Mouse (Mus musculus): Measurements from ENCODE around the gene Nlrc5. TPM values are rescaled to one million over a fixed set of nuclear protein-coding genes. Genes with fewer than 3 reads are reported as not detected.
"Not testable (repeated sequence)": the region's sequence is repeated elsewhere in the genome, so short reads cannot be mapped to it uniquely, and the experiment has no call there.

The Nlrc5 gene
- polyA plus RNA-seq, 1 experiment from 2014 or later = not detected

- Histone ChIP-seq H3K4me2 (no peak overlapping the region), H3K9me3 (ENCODE audit: control insufficient read depth, low read length) (no peaks in the 10 kb centered on the region), H3K36me3 (ENCODE audit: control insufficient read depth, insufficient read depth, low read length) (no peaks in the 10 kb centered on the region), H3K27ac (ENCODE audit: low read depth, low read length) (no peak overlapping the region), H3K4me3 (ENCODE audit: low read depth, low read length) (no peak overlapping the region), H3K9ac (ENCODE audit: low read depth, low read length) (no peak overlapping the region), H3K27me3 (replicated peaks; ENCODE audit: control insufficient read depth, insufficient read depth, low read length) (no peaks in the 10 kb centered on the region), H3K4me1 (replicated peaks; ENCODE audit: control insufficient read depth, insufficient read depth, low read length) (no peaks in the 10 kb centered on the region)
- ATAC-seq (replicated peaks; ENCODE audit: low FRiP score) (no peak), DNase-seq (ENCODE audit: low spot score) (no peak)
- WGBS = 83% methylated on average over 3 of the region's 3 CpGs
Measured at GRCm38 (mm10) chr8:94443153-94443552, 9.0 kb downstream of the Nlrc5 start.

- ATAC-seq (replicated peaks; ENCODE audit: low FRiP score) = no peak
Measured at GRCm38 (mm10) chr8:94444480-94444879, 10.3 kb downstream of the Nlrc5 start.

GRCm38 (mm10) chr8:94447142-94447541 lies 13.0 kb downstream of the Nlrc5 start:
- Histone ChIP-seq H3K9me3 (ENCODE audit: control insufficient read depth, low read length) (no peaks in the 10 kb centered on the region), H3K27ac (ENCODE audit: low read depth, low read length) (no peak overlapping the region), H3K4me1 (replicated peaks; ENCODE audit: control insufficient read depth, insufficient read depth, low read length) (no peaks in the 10 kb centered on the region), H3K4me3 (ENCODE audit: low read depth, low read length) (no peak overlapping the region), H3K36me3 (ENCODE audit: control insufficient read depth, insufficient read depth, low read length) (no peaks in the 10 kb centered on the region), H3K4me2 (no peak overlapping the region), H3K27me3 (replicated peaks; ENCODE audit: control insufficient read depth, insufficient read depth, low read length) (no peaks in the 10 kb centered on the region), H3K9ac (ENCODE audit: low read depth, low read length) (no peak overlapping the region)
- ATAC-seq (replicated peaks; ENCODE audit: low FRiP score) (no peak), DNase-seq (ENCODE audit: low spot score) (no peak)
- WGBS = 67% methylated on average over 3 of the region's 3 CpGs

More at GRCm38 (mm10) chr8:94444480-94444879, 10.3 kb downstream of the Nlrc5 start:
- Histone ChIP-seq H3K4me1 (replicated peaks; ENCODE audit: control insufficient read depth, insufficient read depth, low read length) (no peaks in the 10 kb centered on the region), H3K9me3 (ENCODE audit: control insufficient read depth, low read length) (no peaks in the 10 kb centered on the region), H3K36me3 (ENCODE audit: control insufficient read depth, insufficient read depth, low read length) (no peaks in the 10 kb centered on the region), H3K4me2 (no peak overlapping the region), H3K27ac (ENCODE audit: low read depth, low read length) (no peak overlapping the region), H3K9ac (ENCODE audit: low read depth, low read length) (no peak overlapping the region), H3K27me3 (replicated peaks; ENCODE audit: control insufficient read depth, insufficient read depth, low read length) (no peaks in the 10 kb centered on the region), H3K4me3 (ENCODE audit: low read depth, low read length) (no peak overlapping the region)
- WGBS = 61% methylated on average over 2 of the region's 2 CpGs
- no peak for DNase-seq (ENCODE audit: low spot score)

DNA sequence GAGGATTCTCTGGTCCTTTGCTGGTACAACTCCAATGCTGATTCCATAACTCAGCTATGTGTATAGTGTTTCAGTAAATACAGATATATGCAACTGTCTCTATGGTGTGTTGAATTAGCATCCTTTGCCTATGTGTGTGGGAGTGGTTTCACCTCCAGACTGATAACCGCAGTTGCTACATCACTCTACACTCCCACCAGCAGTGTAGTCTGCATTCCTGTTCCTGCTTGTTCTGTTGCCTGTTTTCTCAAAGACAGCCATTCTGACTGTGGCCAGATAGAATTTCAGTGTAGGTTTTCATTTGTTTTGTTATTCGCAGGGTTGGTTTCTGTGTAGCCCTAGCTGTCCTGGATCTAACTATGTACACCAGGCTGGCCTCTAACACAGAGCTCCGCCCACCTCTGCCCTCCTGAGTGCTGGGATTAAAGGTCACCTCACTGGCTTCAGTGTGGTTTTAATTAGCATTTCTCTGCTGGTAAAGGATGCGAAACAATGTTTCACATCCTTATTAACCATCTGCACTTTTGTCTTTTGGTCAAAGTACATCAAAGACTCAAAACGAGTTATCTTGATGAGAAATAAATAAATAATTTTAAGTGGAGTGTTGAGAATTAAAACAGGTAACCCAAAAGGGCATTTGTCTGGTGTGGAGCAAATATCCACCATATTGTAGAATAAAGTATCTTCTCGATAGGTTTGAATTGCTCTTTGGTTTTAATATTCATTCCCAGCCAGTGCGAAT lies 13.6 kb downstream of the Nlrc5 start:
- no peak overlapping the region for H3K9ac ChIP-seq (ENCODE audit: low read depth, low read length)
- H3K27me3 ChIP-seq (replicated peaks; ENCODE audit: control insufficient read depth, insufficient read depth, low read length) = no peaks in the 10 kb centered on the region
- H3K36me3 ChIP-seq (ENCODE audit: control insufficient read depth, insufficient read depth, low read length) = no peaks in the 10 kb centered on the region
- H3K27ac ChIP-seq (ENCODE audit: low read depth, low read length) = no peak overlapping the region
- H3K9me3 ChIP-seq (ENCODE audit: control insufficient read depth, low read length) = no peaks in the 10 kb centered on the region
- no peak for DNase-seq (ENCODE audit: low spot score)
- no peak overlapping the region for H3K4me2 ChIP-seq
- no peak for ATAC-seq (replicated peaks; ENCODE audit: low FRiP score)
- H3K4me3 ChIP-seq (ENCODE audit: low read depth, low read length) = no peak overlapping the region
- WGBS = 74% methylated on average over 7 of the region's 7 CpGs
- no peaks in the 10 kb centered on the region for H3K4me1 ChIP-seq (replicated peaks; ENCODE audit: control insufficient read depth, insufficient read depth, low read length)

- H3K36me3 ChIP-seq (ENCODE audit: control insufficient read depth, insufficient read depth, low read length); H3K4me2 ChIP-seq; H3K27me3 ChIP-seq (replicated peaks; ENCODE audit: control insufficient read depth, insufficient read depth, low read length); ATAC-seq (replicated peaks; ENCODE audit: low FRiP score); H3K9me3 ChIP-seq (ENCODE audit: control insufficient read depth, low read length); H3K9ac ChIP-seq (ENCODE audit: low read depth, low read length); DNase-seq (ENCODE audit: low spot score); H3K27ac ChIP-seq (ENCODE audit: low read depth, low read length); H3K4me3 ChIP-seq (ENCODE audit: low read depth, low read length); H3K4me1 ChIP-seq (replicated peaks; ENCODE audit: control insufficient read depth, insufficient read depth, low read length): not testable (repeated sequence)
- 88% methylated on average over 15 of the region's 15 CpGs for WGBS
Measured at GRCm38 (mm10) chr8:94452991-94453390, 18.8 kb downstream of the Nlrc5 start.

- Histone ChIP-seq H3K4me1 (replicated peaks; ENCODE audit: control insufficient read depth, insufficient read depth, low read length) (no peaks in the 10 kb centered on the region), H3K4me2 (no peak overlapping the region), H3K9ac (ENCODE audit: low read depth, low read length) (no peak overlapping the region), H3K4me3 (ENCODE audit: low read depth, low read length) (no peak overlapping the region), H3K9me3 (ENCODE audit: control insufficient read depth, low read length) (no peaks in the 10 kb centered on the region), H3K27me3 (replicated peaks; ENCODE audit: control insufficient read depth, insufficient read depth, low read length) (no peaks in the 10 kb centered on the region), H3K27ac (ENCODE audit: low read depth, low read length) (no peak overlapping the region), H3K36me3 (ENCODE audit: control insufficient read depth, insufficient read depth, low read length) (no peaks in the 10 kb centered on the region)
- 70% methylated on average over 6 of the region's 6 CpGs for WGBS
- ATAC-seq (replicated peaks; ENCODE audit: low FRiP score) (no peak), DNase-seq (ENCODE audit: low spot score) (no peak)
Measured at GRCm38 (mm10) chr8:94453868-94454488, 19.8 kb downstream of the Nlrc5 start.

DNA sequence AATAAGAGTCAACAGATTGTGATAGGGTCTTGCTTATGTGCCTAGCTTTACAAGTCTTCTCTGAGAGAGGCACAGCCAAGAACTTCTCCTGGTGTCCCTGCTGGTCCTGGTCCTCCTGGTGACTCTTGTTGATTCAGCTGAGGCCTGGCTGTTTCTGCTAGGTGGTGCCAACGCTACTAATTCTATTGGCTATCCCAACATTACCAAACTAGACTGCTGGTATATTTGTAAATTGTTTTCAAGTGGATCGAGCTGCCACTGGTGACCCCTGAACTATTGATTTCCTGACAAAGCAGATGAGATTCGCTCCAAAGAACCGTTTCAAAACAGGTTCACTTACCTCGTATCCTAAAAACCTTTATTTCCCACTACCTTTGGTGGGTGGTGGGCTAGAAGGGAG lies 20.7 kb downstream of the Nlrc5 start:
- Histone ChIP-seq H3K4me2 (no peak overlapping the region), H3K9me3 (ENCODE audit: control insufficient read depth, low read length) (no peaks in the 10 kb centered on the region), H3K36me3 (ENCODE audit: control insufficient read depth, insufficient read depth, low read length) (no peaks in the 10 kb centered on the region), H3K4me1 (replicated peaks; ENCODE audit: control insufficient read depth, insufficient read depth, low read length) (no peaks in the 10 kb centered on the region), H3K9ac (ENCODE audit: low read depth, low read length) (no peak overlapping the region), H3K27ac (ENCODE audit: low read depth, low read length) (no peak overlapping the region), H3K4me3 (ENCODE audit: low read depth, low read length) (no peak overlapping the region), H3K27me3 (replicated peaks; ENCODE audit: control insufficient read depth, insufficient read depth, low read length) (no peaks in the 10 kb centered on the region)
- WGBS = 59% methylated on average over 5 of the region's 5 CpGs
- ATAC-seq (replicated peaks; ENCODE audit: low FRiP score) (no peak), DNase-seq (ENCODE audit: low spot score) (no peak)

DNA sequence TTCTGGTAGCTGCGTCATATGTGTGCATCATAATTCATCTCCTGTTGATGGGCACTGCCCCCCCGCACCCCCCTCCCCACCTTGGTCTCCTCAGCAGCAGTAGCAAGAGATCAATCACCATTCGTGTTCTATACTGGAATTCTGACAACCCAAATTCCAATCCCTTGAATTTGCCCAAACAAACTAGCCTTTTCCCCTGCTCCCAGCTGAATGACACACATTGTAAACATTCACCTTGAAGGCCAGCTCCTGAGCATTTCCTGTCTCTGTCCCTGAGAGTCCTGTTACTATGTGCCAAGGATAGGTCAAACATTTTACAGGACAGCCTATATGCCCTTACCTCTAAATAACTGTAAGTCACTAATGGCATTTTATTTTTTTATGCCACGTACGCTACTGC lies 21.9 kb downstream of the Nlrc5 start:
- 73% methylated on average over 5 of the region's 5 CpGs for WGBS
- Histone ChIP-seq H3K4me2 (no peak overlapping the region), H3K4me3 (ENCODE audit: low read depth, low read length) (no peak overlapping the region)

GRCm38 (mm10) chr8:94458567-94458966 lies 24.4 kb downstream of the Nlrc5 start:
- Histone ChIP-seq H3K4me3 (ENCODE audit: low read depth, low read length) (no peak overlapping the region), H3K27ac (ENCODE audit: low read depth, low read length) (no peak overlapping the region), H3K9me3 (ENCODE audit: control insufficient read depth, low read length) (no peaks in the 10 kb centered on the region), H3K27me3 (replicated peaks; ENCODE audit: control insufficient read depth, insufficient read depth, low read length) (no peaks in the 10 kb centered on the region), H3K4me2 (no peak overlapping the region), H3K36me3 (ENCODE audit: control insufficient read depth, insufficient read depth, low read length) (no peaks in the 10 kb centered on the region), H3K9ac (ENCODE audit: low read depth, low read length) (no peak overlapping the region), H3K4me1 (replicated peaks; ENCODE audit: control insufficient read depth, insufficient read depth, low read length) (no peaks in the 10 kb centered on the region)
- ATAC-seq (replicated peaks; ENCODE audit: low FRiP score) (no peak), DNase-seq (ENCODE audit: low spot score) (no peak)
- 55% methylated on average over 2 of the region's 2 CpGs for WGBS

More for the DNA sequence above, 21.9 kb downstream of the Nlrc5 start:
- H3K9ac ChIP-seq (ENCODE audit: low read depth, low read length) = no peak overlapping the region
- H3K36me3 ChIP-seq (ENCODE audit: control insufficient read depth, insufficient read depth, low read length) = no peaks in the 10 kb centered on the region
- ATAC-seq (replicated peaks; ENCODE audit: low FRiP score) (no peak), DNase-seq (ENCODE audit: low spot score) (no peak)
- H3K27ac ChIP-seq (ENCODE audit: low read depth, low read length) = no peak overlapping the region
- H3K9me3 ChIP-seq (ENCODE audit: control insufficient read depth, low read length) = no peaks in the 10 kb centered on the region
- H3K4me1 ChIP-seq (replicated peaks; ENCODE audit: control insufficient read depth, insufficient read depth, low read length) = no peaks in the 10 kb centered on the region
- no peaks in the 10 kb centered on the region for H3K27me3 ChIP-seq (replicated peaks; ENCODE audit: control insufficient read depth, insufficient read depth, low read length)
